Mouse (Mus musculus) spleen, adult 2 months (tissue): Measurements from ENCODE around the gene Fbxl18.

Source experiments
- CTCF ChIP-seq: fragments of 200-500 bp; IDR thresholded peaks from 2 replicates; pipeline ENCODE4 v1.5.1; 2011; ENCODE audit warnings: mild to moderate bottlenecking, inconsistent platforms; ENCODE audit not compliant: insufficient read depth, insufficient read length, insufficient replicate concordance; ENCODE audit errors: extremely low read depth
- POLR2A ChIP-seq: fragments of 200-500 bp; IDR thresholded peaks from 2 replicates; pipeline ENCODE4 v1.6.1; 2011; ENCODE audit warnings: low read depth, low read length, inconsistent platforms

DNA sequence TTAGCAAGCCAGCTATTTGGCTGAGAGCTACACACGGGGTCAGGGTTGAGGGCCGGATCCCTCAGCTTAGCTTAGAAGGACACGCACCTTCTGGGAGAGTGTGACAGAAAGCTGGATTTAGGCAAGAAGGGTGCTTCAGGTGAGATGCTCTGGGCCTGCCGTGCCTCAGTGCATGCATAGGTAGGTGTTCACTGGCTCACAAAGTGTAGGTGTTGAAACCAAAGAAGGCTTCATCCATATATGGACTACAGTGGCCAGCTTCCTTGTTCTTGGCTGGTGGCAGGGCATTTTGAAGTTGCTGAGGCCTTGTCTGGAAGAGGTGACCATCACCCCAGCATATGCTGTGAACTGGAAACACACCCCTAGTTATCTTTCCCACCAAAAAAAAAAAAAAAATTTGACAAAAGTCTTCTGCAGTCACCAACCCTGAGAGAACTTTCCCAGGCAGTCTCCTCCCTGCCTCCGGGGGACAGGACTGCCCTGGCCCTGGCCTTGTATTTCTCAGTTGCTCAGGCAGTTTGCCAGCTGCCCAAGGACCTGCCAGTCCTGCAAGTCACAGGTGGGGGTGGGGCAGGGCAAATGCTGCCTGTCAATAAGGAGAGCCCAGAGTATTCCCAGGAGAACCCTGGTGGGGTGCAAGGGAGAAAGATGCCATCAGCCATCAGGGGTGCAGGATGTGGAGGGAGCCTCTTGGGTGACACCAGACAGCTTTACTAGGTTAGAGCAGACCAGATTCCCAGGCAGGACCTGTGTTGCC, 12.8 kb upstream of the Fbxl18 start:
- TF ChIP-seq POLR2A (peak; percentile 41), CTCF (no peak)
